Mouse (Mus musculus): ENCODE data around the gene Abr. TPM values are rescaled to one million over a fixed set of nuclear protein-coding genes. Genes with fewer than 3 reads are reported as not detected.

Gene Abr
- polyA plus RNA-seq, 1 experiment, result 170 TPM

DNA sequence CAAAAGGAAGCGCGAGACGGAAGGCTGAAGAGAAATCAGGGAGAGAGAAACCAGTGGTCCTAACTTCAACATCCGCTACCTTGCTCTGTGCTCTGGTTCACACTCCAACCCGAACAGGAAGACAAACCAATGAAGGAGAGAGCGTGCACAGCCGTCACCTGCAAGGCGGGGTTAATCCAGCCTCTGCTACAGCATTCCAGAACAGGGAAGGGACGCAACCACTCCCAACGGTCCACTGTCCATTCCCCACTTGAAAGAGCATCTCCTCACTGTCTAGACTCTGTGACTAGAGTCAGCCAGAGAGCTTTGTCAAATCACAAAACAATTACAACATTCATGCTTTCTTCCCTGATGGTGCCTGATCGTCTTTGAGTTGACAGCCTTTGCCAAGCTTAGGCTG is 229.1 kb downstream of the Abr start:
- WGBS, result 87% methylated on average over 11 of the region's 11 CpGs
- Histone ChIP-seq H3K27me3 (ENCODE audit: control insufficient read depth, insufficient read depth, low read length) (no peaks in the 10 kb centered on the region), H3K27ac (ENCODE audit: insufficient read depth, low read length) (no peak overlapping the region), H3K4me1 (ENCODE audit: control insufficient read depth, insufficient read depth, low read length) (peaks cover 18% of the 10 kb centered on the region), H3K4me3 (replicated peaks; ENCODE audit: insufficient read depth, low read depth, low read length) (no peak overlapping the region)
- no peak for DNase-seq
- no peak for TF ChIP-seq CTCF (IDR thresholded peaks at IDR 0.05; ENCODE audit: borderline replicate concordance, insufficient read depth, low read depth, low read length)
- TF ChIP-seq POLR2A (IDR thresholded peaks at IDR 0.05; ENCODE audit: borderline replicate concordance, insufficient read depth, low read length), result no peak

DNA sequence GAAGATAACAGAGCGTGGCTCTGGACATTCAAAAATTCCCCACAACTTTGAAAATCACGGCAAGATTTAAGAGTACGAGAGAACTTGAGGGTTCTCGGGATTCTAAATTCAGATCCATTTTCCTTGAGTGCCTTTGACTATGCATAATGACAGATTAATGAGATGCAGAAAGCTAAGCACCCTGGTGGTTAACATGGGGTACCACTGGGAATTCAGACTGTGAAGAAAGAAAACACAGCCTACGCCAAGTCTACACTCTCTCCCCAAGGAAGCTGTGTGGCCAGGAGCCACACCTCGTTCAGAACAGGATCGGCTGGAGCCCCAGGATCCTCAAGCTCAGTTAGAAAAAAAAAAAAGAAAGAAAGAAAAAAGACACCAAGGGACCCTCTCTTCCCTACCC is 229.6 kb downstream of the Abr start:
- Histone ChIP-seq H3K27me3 (ENCODE audit: control insufficient read depth, insufficient read depth, low read length) (no peaks in the 10 kb centered on the region), H3K27ac (ENCODE audit: insufficient read depth, low read length) (no peak overlapping the region), H3K4me1 (ENCODE audit: control insufficient read depth, insufficient read depth, low read length) (peaks cover 18% of the 10 kb centered on the region), H3K4me3 (replicated peaks; ENCODE audit: insufficient read depth, low read depth, low read length) (no peak overlapping the region)
- 69% methylated on average over 7 of the region's 7 CpGs for WGBS
- no peak for DNase-seq
- TF ChIP-seq CTCF (IDR thresholded peaks at IDR 0.05; ENCODE audit: borderline replicate concordance, insufficient read depth, low read depth, low read length), result no peak
- TF ChIP-seq POLR2A (IDR thresholded peaks at IDR 0.05; ENCODE audit: borderline replicate concordance, insufficient read depth, low read length), result no peak

DNA sequence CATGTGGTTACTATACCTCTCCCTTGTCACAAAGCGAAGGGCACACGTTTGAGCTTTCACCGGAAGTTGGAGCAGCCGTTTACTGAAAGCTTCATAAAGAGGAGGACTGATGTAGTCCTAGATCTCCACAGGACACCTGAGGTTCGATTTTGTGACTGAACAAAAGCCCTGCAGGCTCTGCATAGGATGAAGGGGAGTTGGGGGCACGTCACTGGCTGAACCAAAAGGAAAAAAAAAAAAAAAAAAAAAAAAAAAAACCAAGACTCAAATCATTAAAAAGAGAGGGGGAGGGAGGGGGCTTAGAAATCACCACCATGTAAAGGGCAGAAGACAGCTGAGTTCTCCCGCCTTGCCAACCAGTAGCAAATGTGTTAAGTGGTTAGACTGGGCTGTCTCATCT is 233.4 kb downstream of the Abr start:
- Histone ChIP-seq H3K4me3 (replicated peaks; ENCODE audit: insufficient read depth, low read depth, low read length) (no peak overlapping the region), H3K27me3 (ENCODE audit: control insufficient read depth, insufficient read depth, low read length) (no peaks in the 10 kb centered on the region), H3K27ac (ENCODE audit: insufficient read depth, low read length) (no peak overlapping the region), H3K4me1 (ENCODE audit: control insufficient read depth, insufficient read depth, low read length) (peaks cover 19% of the 10 kb centered on the region)
- WGBS, result 38% methylated on average over 7 of the region's 7 CpGs
- DNase-seq, result no peak
- TF ChIP-seq CTCF (IDR thresholded peaks at IDR 0.05; ENCODE audit: borderline replicate concordance, insufficient read depth, low read depth, low read length) (no peak), POLR2A (IDR thresholded peaks at IDR 0.05; ENCODE audit: borderline replicate concordance, insufficient read depth, low read length) (no peak)

DNA sequence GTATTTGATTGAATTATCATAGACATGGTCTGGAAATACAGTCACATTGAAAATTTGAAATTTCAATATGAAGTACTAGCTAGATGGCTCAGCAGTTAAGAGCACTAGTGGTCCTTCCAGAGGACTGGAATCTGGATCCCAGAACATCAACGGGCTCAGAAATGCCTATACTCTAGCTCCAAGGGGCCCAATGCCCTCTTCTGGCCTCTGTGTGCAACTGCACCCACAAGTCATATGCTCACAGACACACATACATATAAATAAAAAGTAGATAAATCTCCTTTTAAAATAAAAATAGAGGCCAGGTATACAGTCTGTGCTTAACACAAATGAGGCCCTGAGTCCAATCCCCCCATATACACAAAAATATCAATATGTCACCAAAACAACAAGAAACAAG is 235.0 kb downstream of the Abr start:
- DNase-seq, result no peak
- WGBS, result 80% methylated on average over 1 of the region's 1 CpGs
- Histone ChIP-seq H3K27me3 (ENCODE audit: control insufficient read depth, insufficient read depth, low read length) (no peaks in the 10 kb centered on the region), H3K4me3 (replicated peaks; ENCODE audit: insufficient read depth, low read depth, low read length) (no peak overlapping the region), H3K4me1 (ENCODE audit: control insufficient read depth, insufficient read depth, low read length) (peaks cover 18% of the 10 kb centered on the region), H3K27ac (ENCODE audit: insufficient read depth, low read length) (no peak overlapping the region)
- TF ChIP-seq CTCF (IDR thresholded peaks at IDR 0.05; ENCODE audit: borderline replicate concordance, insufficient read depth, low read depth, low read length), result peak; percentile 25; the same call in 1 of the 2 replicates
- no peak for TF ChIP-seq POLR2A (IDR thresholded peaks at IDR 0.05; ENCODE audit: borderline replicate concordance, insufficient read depth, low read length)

DNA sequence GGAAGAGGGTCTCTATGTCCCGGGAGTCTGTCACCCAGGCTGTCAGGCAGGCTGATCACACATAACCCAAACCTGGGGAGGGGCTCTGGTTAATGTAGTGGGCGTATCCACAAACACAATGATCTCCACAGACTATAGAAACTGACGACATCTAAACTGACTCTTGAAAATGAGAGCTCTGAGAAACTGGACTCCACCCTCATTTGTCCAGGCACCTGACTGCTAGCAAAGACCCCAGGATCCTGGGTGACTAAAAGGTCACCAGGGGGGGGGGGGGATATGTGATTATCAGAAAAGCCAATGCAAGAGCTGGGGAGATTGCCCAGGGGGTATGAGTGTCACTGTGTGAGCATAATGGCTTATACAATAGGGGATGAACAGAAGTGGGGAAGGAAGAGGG is 236.4 kb downstream of the Abr start:
- Histone ChIP-seq H3K27me3 (ENCODE audit: control insufficient read depth, insufficient read depth, low read length) (no peaks in the 10 kb centered on the region), H3K4me1 (ENCODE audit: control insufficient read depth, insufficient read depth, low read length) (peaks cover 14% of the 10 kb centered on the region), H3K27ac (ENCODE audit: insufficient read depth, low read length) (no peak overlapping the region), H3K4me3 (replicated peaks; ENCODE audit: insufficient read depth, low read depth, low read length) (no peak overlapping the region)
- WGBS, result 84% methylated on average over 3 of the region's 3 CpGs
- no peak for TF ChIP-seq POLR2A (IDR thresholded peaks at IDR 0.05; ENCODE audit: borderline replicate concordance, insufficient read depth, low read length)
- TF ChIP-seq CTCF (IDR thresholded peaks at IDR 0.05; ENCODE audit: borderline replicate concordance, insufficient read depth, low read depth, low read length), result no peak
- DNase-seq, result no peak

DNA sequence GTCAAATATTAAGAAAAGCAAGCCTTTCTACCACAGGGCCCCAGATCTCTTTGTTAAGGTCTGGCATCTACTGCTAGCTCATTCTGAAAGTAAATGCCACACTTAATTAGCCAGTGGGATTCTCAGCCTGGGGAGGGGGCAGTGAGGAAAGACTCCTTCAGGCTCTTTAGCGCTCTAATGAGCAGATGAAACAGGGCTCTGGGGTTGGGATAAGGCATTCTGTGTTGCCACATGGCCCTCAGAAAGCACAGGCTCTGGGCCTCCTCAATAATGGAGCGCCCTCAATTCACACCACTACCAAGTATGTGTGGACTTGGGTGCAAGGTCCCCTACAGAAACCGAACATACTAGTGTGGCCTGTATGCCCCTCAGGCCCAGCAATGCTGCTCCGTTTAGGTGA is 237.1 kb downstream of the Abr start:
- 76% methylated on average over 4 of the region's 4 CpGs for WGBS
- Histone ChIP-seq H3K4me1 (ENCODE audit: control insufficient read depth, insufficient read depth, low read length) (peaks cover 13% of the 10 kb centered on the region), H3K27ac (ENCODE audit: insufficient read depth, low read length) (no peak overlapping the region), H3K27me3 (ENCODE audit: control insufficient read depth, insufficient read depth, low read length) (no peaks in the 10 kb centered on the region), H3K4me3 (replicated peaks; ENCODE audit: insufficient read depth, low read depth, low read length) (no peak overlapping the region)
- TF ChIP-seq POLR2A (IDR thresholded peaks at IDR 0.05; ENCODE audit: borderline replicate concordance, insufficient read depth, low read length) (no peak), CTCF (IDR thresholded peaks at IDR 0.05; ENCODE audit: borderline replicate concordance, insufficient read depth, low read depth, low read length) (no peak)
- DNase-seq, result no peak

DNA sequence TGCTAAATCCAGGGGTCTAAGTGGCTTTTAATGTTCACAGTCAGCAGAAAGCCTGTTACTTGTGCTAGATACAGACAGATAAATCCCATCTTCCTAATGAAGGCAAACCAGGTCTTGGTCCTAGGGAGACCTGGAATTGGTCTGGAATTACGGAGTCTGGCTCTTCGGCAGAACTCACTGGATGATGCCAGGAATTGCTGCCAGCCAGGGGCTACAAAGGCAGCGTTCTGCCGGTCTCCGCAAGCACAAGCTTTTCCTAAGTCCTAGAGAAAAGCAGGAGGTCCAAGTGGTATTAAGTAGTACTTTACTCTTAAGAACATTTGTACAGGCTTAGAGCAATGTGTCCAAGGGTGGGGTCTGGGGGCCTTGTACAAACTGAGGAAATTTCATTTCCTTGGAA is 237.8 kb downstream of the Abr start:
- TF ChIP-seq CTCF (IDR thresholded peaks at IDR 0.05; ENCODE audit: borderline replicate concordance, insufficient read depth, low read depth, low read length), result no peak
- TF ChIP-seq POLR2A (IDR thresholded peaks at IDR 0.05; ENCODE audit: borderline replicate concordance, insufficient read depth, low read length), result no peak
- no peaks in the 10 kb centered on the region for H3K27me3 ChIP-seq (ENCODE audit: control insufficient read depth, insufficient read depth, low read length)
- peak in 1 of 2 experiments; percentile 56 for DNase-seq
- WGBS, result 8% methylated on average over 5 of the region's 5 CpGs
- H3K4me1 ChIP-seq (ENCODE audit: control insufficient read depth, insufficient read depth, low read length), result peaks cover 19% of the 10 kb centered on the region
- no peak overlapping the region for H3K27ac ChIP-seq (ENCODE audit: insufficient read depth, low read length)
- H3K4me3 ChIP-seq (replicated peaks; ENCODE audit: insufficient read depth, low read depth, low read length), result no peak overlapping the region

DNA sequence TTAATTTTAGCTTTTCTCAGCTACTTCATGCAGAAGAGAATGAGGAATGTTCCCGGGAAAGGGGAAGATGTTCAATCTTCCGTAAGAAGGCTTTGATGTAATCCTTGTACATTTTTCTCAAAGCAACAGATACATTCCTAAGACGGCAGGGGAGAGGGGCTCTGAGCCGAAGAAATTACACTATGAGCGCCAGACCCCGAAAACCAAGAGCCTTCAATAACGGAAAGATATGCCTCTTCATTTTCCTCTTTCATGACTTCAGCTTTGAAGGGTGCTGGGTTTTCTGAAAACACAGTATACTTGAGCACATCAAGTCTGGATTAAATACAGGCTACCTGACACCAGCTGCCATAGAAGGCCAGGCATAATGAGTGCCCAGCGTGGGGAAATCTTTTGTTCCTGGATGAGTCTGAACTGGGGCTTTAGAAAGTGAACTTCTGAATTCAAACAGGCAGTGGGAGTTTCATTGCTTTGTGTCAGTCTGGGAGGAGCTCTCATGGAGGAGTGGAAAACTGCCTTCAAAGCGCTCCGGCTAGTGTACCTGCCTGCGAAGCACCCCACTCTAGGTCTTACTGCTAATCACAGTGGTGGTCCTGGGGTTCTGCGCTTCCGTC is 239.3 kb downstream of the Abr start:
- H3K27me3 ChIP-seq (ENCODE audit: control insufficient read depth, insufficient read depth, low read length), result no peaks in the 10 kb centered on the region
- DNase-seq, result no peak
- 73% methylated on average over 13 of the region's 13 CpGs for WGBS
- no peak for TF ChIP-seq POLR2A (IDR thresholded peaks at IDR 0.05; ENCODE audit: borderline replicate concordance, insufficient read depth, low read length)
- TF ChIP-seq CTCF (IDR thresholded peaks at IDR 0.05; ENCODE audit: borderline replicate concordance, insufficient read depth, low read depth, low read length), result no peak
- no peak overlapping the region for H3K27ac ChIP-seq (ENCODE audit: insufficient read depth, low read length)
- no peak overlapping the region for H3K4me3 ChIP-seq (replicated peaks; ENCODE audit: insufficient read depth, low read depth, low read length)
- peaks cover 20% of the 10 kb centered on the region for H3K4me1 ChIP-seq (ENCODE audit: control insufficient read depth, insufficient read depth, low read length)

Data from cerebellum, adult 2 months (tissue).